Mouse (Mus musculus) CH12.LX (cell line): ENCODE measurements around the gene Gna15. TPM values are rescaled to one million over a fixed set of nuclear protein-coding genes. Genes with fewer than 3 reads are reported as not detected.
A peak's percentile ranks its signal among the peaks of the same experiment; 100 is the strongest.

Experiments used
- DNase-seq: peaks from one replicate; pipeline ENCODE4 v3.0.0-alpha.2; 2013; ENCODE audit errors: extremely low read depth
- H3K27ac ChIP-seq: 2 replicates; pipeline ENCODE4 v1.5.1; 2012; ENCODE audit warnings: low read depth, mild to moderate bottlenecking, control low read depth, moderate library complexity; ENCODE audit not compliant: insufficient read depth
- H3K27me3 ChIP-seq: replicated peaks from 2 replicates; pipeline ENCODE3; 2012; ENCODE audit warnings: inconsistent platforms
- H3K36me3 ChIP-seq, 2 experiments: replicated peaks in 1 of 2; 2 replicates each; pipeline versions ENCODE3 to v1.6.1; 2012; ENCODE audit warnings: inconsistent platforms in 1 of 2, low read length in 1 of 2, mild to moderate bottlenecking in 1 of 2, mixed read lengths in 1 of 2, moderate library complexity in 1 of 2; ENCODE audit not compliant: control insufficient read depth in 1 of 2, insufficient read depth in 1 of 2
- H3K4me1 ChIP-seq, 2 experiments: 2 replicates each; pipeline ENCODE4 v1.6.1; 2012; ENCODE audit warnings: inconsistent platforms in 1 of 2, moderate library complexity in 1 of 2; ENCODE audit not compliant: insufficient read depth in 2 of 2, control insufficient read depth in 1 of 2
- H3K4me2 ChIP-seq: 2 replicates; pipeline ENCODE4 v1.6.1; 2012; ENCODE audit warnings: low read depth, mild to moderate bottlenecking, control low read depth; ENCODE audit not compliant: poor library complexity, insufficient read depth, severe bottlenecking
- H3K4me3 ChIP-seq, 3 experiments: fragments of 150-350 bp in 1 of 3; sonication (generic) in 1 of 3; replicated peaks in 1 of 3; 2 replicates each; pipeline versions ENCODE3 to v1.5.1; 2011 to 2012; ENCODE audit warnings: low read depth in 2 of 3, low read length in 2 of 3, mild to moderate bottlenecking in 2 of 3, moderate library complexity in 2 of 3, control low read depth in 1 of 3, improper control_type of control experiment in 1 of 3, inconsistent platforms in 1 of 3, mixed read lengths in 1 of 3; ENCODE audit not compliant: poor library complexity in 1 of 3
- H3K79me2 ChIP-seq: replicated peaks from 2 replicates; pipeline ENCODE4 v1.6.1; 2012; ENCODE audit warnings: mild to moderate bottlenecking, moderate library complexity; ENCODE audit not compliant: control insufficient read depth, poor library complexity, insufficient read depth, severe bottlenecking; ENCODE audit errors: extremely low read depth
- H3K9ac ChIP-seq: 2 replicates; pipeline ENCODE4 v1.6.1; 2012; ENCODE audit warnings: low read depth, mild to moderate bottlenecking, control low read depth, moderate library complexity; ENCODE audit not compliant: insufficient read depth
- H3K9me3 ChIP-seq: replicated peaks from 2 replicates; pipeline ENCODE3; 2012; ENCODE audit warnings: low read length, inconsistent platforms, mixed read lengths
- CHD1 ChIP-seq: IDR thresholded peaks from 2 replicates; pipeline ENCODE4 v1.6.1; 2012; ENCODE audit warnings: low read depth, low read length, improper control_type of control experiment, inconsistent platforms
- CHD2 ChIP-seq: IDR thresholded peaks from 2 replicates; pipeline ENCODE4 v1.6.1; 2011; ENCODE audit warnings: low read length, improper control_type of control experiment
- CTCF ChIP-seq, 2 experiments: IDR thresholded peaks in 1 of 2; conservative IDR thresholded peaks in 1 of 2; 2 replicates each; pipeline ENCODE4 v1.5.1; 2011 to 2012; ENCODE audit warnings: low read depth in 2 of 2, low read length in 2 of 2, improper control_type of control experiment in 1 of 2, inconsistent platforms in 1 of 2, mild to moderate bottlenecking in 1 of 2, moderate library complexity in 1 of 2
- ETS1 ChIP-seq: conservative IDR thresholded peaks from 2 replicates; pipeline ENCODE4 v1.6.1; 2012; ENCODE audit warnings: low read depth, mild to moderate bottlenecking, inconsistent platforms, low read length, improper control_type of control experiment, moderate library complexity
- GABPA ChIP-seq: IDR thresholded peaks from 2 replicates; pipeline ENCODE4 v1.6.1; 2012; ENCODE audit warnings: low read depth, low read length, improper control_type of control experiment, inconsistent platforms; ENCODE audit not compliant: insufficient replicate concordance
- HCFC1 ChIP-seq: IDR thresholded peaks from 2 replicates; pipeline ENCODE4 v1.6.1; 2012; ENCODE audit warnings: low read depth, mild to moderate bottlenecking, inconsistent platforms, low read length, improper control_type of control experiment
- IRF4 ChIP-seq: IDR thresholded peaks from 2 replicates; pipeline ENCODE4 v1.6.1; 2014; ENCODE audit warnings: low read depth, mild to moderate bottlenecking, inconsistent platforms, low read length, improper control_type of control experiment
- JUN ChIP-seq: IDR thresholded peaks from 2 replicates; pipeline ENCODE4 v1.6.1; 2011; ENCODE audit warnings: low read depth, mild to moderate bottlenecking, low read length, improper control_type of control experiment, moderate library complexity; ENCODE audit not compliant: insufficient read depth
- JUND ChIP-seq: conservative IDR thresholded peaks from 2 replicates; pipeline ENCODE4 v1.6.1; 2011; ENCODE audit warnings: low read depth, low read length, improper control_type of control experiment
- MAFK ChIP-seq: IDR thresholded peaks from 2 replicates; pipeline ENCODE4 v1.6.1; 2011; ENCODE audit warnings: low read length, improper control_type of control experiment; ENCODE audit not compliant: insufficient replicate concordance
- MAZ ChIP-seq: IDR thresholded peaks from 2 replicates; pipeline ENCODE4 v1.6.1; 2012; ENCODE audit warnings: low read depth, mild to moderate bottlenecking, inconsistent platforms, low read length, improper control_type of control experiment, moderate library complexity
- MEF2A ChIP-seq: IDR thresholded peaks from 2 replicates; pipeline ENCODE4 v1.6.1; 2014; ENCODE audit warnings: low read depth, mild to moderate bottlenecking, inconsistent platforms, low read length, improper control_type of control experiment, borderline replicate concordance
- MYC ChIP-seq: IDR thresholded peaks from 2 replicates; pipeline ENCODE4 v1.6.1; 2011; ENCODE audit warnings: low read depth, mild to moderate bottlenecking, improper control_type of control experiment, low read length
- PAX5 ChIP-seq: IDR thresholded peaks from 2 replicates; pipeline ENCODE4 v1.6.1; 2012; ENCODE audit warnings: low read length, inconsistent platforms, mixed read lengths
- POLR2A ChIP-seq: IDR thresholded peaks from 2 replicates; pipeline ENCODE4 v1.6.1; 2011; ENCODE audit warnings: low read depth, mild to moderate bottlenecking, improper control_type of control experiment, low read length
- RAD21 ChIP-seq: IDR thresholded peaks from 2 replicates; pipeline ENCODE4 v1.6.1; 2011; ENCODE audit warnings: low read depth, mild to moderate bottlenecking, low read length, improper control_type of control experiment, moderate library complexity
- SMC3 ChIP-seq: IDR thresholded peaks from 2 replicates; pipeline ENCODE4 v1.6.1; 2011; ENCODE audit warnings: low read depth, low read length, improper control_type of control experiment
- UBTF ChIP-seq: IDR thresholded peaks from 2 replicates; pipeline ENCODE4 v1.6.1; 2012; ENCODE audit warnings: low read depth, mild to moderate bottlenecking, inconsistent platforms, low read length, improper control_type of control experiment, moderate library complexity
- USF2 ChIP-seq: conservative IDR thresholded peaks from 2 replicates; pipeline ENCODE4 v1.6.1; 2011; ENCODE audit warnings: low read depth, low read length, improper control_type of control experiment
- ZC3H11A ChIP-seq: IDR thresholded peaks from 2 replicates; pipeline ENCODE4 v1.6.1; 2012; ENCODE audit warnings: low read depth, mild to moderate bottlenecking, inconsistent platforms, low read length, improper control_type of control experiment
- ZMIZ1 ChIP-seq: IDR thresholded peaks from 2 replicates; pipeline ENCODE4 v1.6.1; 2012; ENCODE audit warnings: low read depth, mild to moderate bottlenecking, inconsistent platforms, low read length, improper control_type of control experiment
- ZNF384 ChIP-seq: IDR thresholded peaks from 2 replicates; pipeline ENCODE4 v1.6.1; 2012; ENCODE audit warnings: low read depth, low read length, improper control_type of control experiment, inconsistent platforms
- dilution Hi-C: fragments of 300-500 bp; cut with MboI; formaldehyde crosslinking; loops from 2 replicates; pipeline ENCODE4 v1.14.3; 2020; ENCODE audit warnings: low sequenced_read_pairs; ENCODE audit not compliant: extremely low pct_unique_long_range_greater_than_20kb, extremely low pct_ligation_motif_present
- in situ Hi-C: fragments of 300-500 bp; cut with MboI; formaldehyde crosslinking; loops from 3 replicates; pipeline ENCODE4 v1.14.3; 2019; ENCODE audit warnings: low sequenced_read_pairs, low pct_ligation_motif_present, low pct_unique_long_range_greater_than_20kb, mixed read lengths
- polyA plus RNA-seq: library from polyadenylated mRNA; unstranded; fragments of >175 nt; gene quantifications from 2 replicates; pipeline ENCODE4 v1.2.1, GENCODE M21; 2012; ENCODE audit warnings: low read depth; ENCODE audit not compliant: insufficient read length
- total RNA-seq, 2 experiments: library from RNA; depleted of rRNA; stranded (reverse); fragments of 300-350 nt in 1 of 2; fragments of >200 nt in 1 of 2; gene quantifications; 2 replicates each; pipeline ENCODE4 v1.2.3; 2012 to 2014

Gene Gna15
- total and polyA plus RNA-seq, 3 experiments: 5.2 to 10.0 (median 5.2) TPM

DNA sequence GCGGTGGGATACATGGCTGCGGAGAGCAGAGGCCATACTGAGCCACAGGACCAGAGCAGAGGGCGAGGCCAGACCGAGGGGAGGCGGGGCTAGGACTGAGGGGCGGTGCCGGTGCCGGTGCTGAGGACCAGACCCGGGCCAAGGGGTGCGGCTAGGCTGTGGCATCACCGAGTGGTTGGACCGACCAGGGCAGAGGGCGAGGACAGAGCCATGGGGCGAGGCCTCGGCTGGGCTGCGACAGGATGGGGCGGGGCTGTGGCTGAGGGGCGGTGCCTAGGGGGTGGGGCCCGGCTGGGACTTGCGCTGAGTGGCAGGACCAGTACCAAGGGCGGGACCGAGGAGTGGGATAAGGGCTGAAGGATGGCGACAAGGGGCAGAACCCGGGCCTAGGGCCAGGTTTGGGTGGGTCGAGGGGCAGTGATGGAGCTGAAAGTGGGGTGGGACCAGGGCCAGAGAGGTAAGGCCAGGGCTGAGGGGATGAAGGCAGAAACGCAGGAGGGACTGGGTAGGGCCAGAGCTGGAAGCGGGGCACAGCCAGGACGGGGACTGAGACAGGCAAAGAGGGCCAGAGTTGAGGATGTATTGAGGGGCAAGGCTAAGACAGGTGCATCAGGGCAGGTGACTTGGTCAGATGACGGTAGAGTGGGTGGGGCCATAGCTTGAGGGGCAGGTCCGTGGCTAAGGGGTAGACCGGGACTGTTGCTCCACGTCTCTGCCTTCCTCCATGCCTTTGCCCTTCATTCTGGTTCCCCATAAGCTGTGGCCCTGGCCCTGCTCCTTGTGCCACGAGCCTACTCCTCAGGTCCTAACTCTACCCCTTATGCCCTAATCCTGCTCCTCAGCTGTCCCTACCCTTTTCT is 59.4 kb downstream of the Gna15 start:
- in situ Hi-C loops (no loop called here), dilution Hi-C loops (no loop called here)
- H3K9me3 ChIP-seq: peaks cover 1% of the 10 kb centered on the region
- no peaks in the 10 kb centered on the region for H3K79me2 ChIP-seq
- TF ChIP-seq MEF2A: no peak
- TF ChIP-seq ETS1: no peak
- TF ChIP-seq USF2: no peak
- no peak for TF ChIP-seq MAFK
- no peak for TF ChIP-seq MYC
- TF ChIP-seq ZC3H11A: no peak
- H3K27me3 ChIP-seq: peaks cover 97% of the 10 kb centered on the region
- peaks cover 4 to 18% of the 10 kb centered on the region in 2 experiments; a peak in 3 of 4 replicates for H3K4me1 ChIP-seq
- no peak overlapping the region for H3K27ac ChIP-seq
- peak overlapping the region in 1 of 3 experiments; percentile 10 for H3K4me3 ChIP-seq
- H3K36me3 ChIP-seq: no peaks in the 10 kb centered on the region
- no peak overlapping the region for H3K9ac ChIP-seq
- DNase-seq: no peak
- H3K4me2 ChIP-seq: no peak overlapping the region

- H3K36me3 ChIP-seq: no peaks in the 10 kb centered on the region
- H3K9ac ChIP-seq: no peak overlapping the region
- in situ Hi-C loops: no loop called here
- H3K4me1 ChIP-seq: peaks cover 4 to 18% of the 10 kb centered on the region in 2 experiments; a peak in 3 of 4 replicates
- no peak overlapping the region for H3K27ac ChIP-seq
- DNase-seq: no peak
- no peak overlapping the region for H3K4me2 ChIP-seq
- H3K79me2 ChIP-seq: no peaks in the 10 kb centered on the region
- H3K27me3 ChIP-seq: peaks cover 95% of the 10 kb centered on the region
- dilution Hi-C loops: no loop called here
- TF ChIP-seq UBTF (no peak), ZNF384 (no peak), JUN (no peak), ZC3H11A (no peak), GABPA (no peak), CHD2 (no peak), SMC3 (no peak), RAD21 (no peak), MAFK (no peak), IRF4 (no peak), POLR2A (no peak), CTCF (conservative IDR thresholded peaks at IDR 0.05 in 1 of 2, IDR thresholded peaks at IDR 0.05 in 1 of 2; ENCODE audit: low read depth in 2 of 2, low read length in 2 of 2) (no peak), JUND (no peak), MAZ (no peak), CHD1 (no peak), ZMIZ1 (no peak), PAX5 (no peak), HCFC1 (no peak)
- TF ChIP-seq, all 38 proteins: peak for 0
- no peak overlapping the region for H3K4me3 ChIP-seq
- peaks cover 1% of the 10 kb centered on the region for H3K9me3 ChIP-seq
Measured at GRCm38 (mm10) chr10:81463531-81463930, 60.5 kb downstream of the Gna15 start.
